Mouse (Mus musculus) hindbrain, embryonic 16.5 days (tissue): ENCODE data around the gene Agpat3. TPM values are rescaled to one million over a fixed set of nuclear protein-coding genes. Genes with fewer than 3 reads are reported as not detected.

Experiments
- microRNA-seq: library from miRNA; unstranded; fragments of <30 nt; microRNA quantifications from one replicate; pipeline ENCODE4, GENCODE M21; 2017
- polyA plus RNA-seq: library from polyadenylated mRNA; unstranded; fragments of >200 nt; fragmentation: Nextera tagmentation; extraction: Ambion mirVana; gene quantifications from 2 replicates; pipeline ENCODE4 v1.2.1, GENCODE M21; 2015

Gene Agpat3
- polyA plus RNA-seq, 1 experiment from 2014 or later: 44.0 TPM

Small RNAs within 50 kb of the gene (microRNA-seq; reads per million reads assigned to microRNA genes)
- not detected for gene Mir7659

Other genes starting within 250 kb of the Agpat3 start
- gene D10Jhu81e, start 182.7 kb downstream of the Agpat3 start, polyA plus RNA-seq: 31.8 and 35.4 TPM in 2 replicates
- gene Pwp2, start 167.3 kb downstream of the Agpat3 start, polyA plus RNA-seq: 15.9 and 17.0 TPM in 2 replicates
- 11.3 and 21.5 TPM in 2 replicates for gene Trappc10, start 107.8 kb downstream of the Agpat3 start, polyA plus RNA-seq
- 422 and 440 TPM in 2 replicates for gene Rrp1, start 60.6 kb upstream of the Agpat3 start, polyA plus RNA-seq
- 86.1 and 102 TPM in 2 replicates for gene Cstb, start 73.2 kb upstream of the Agpat3 start, polyA plus RNA-seq
- gene Pdxk, start 112.5 kb upstream of the Agpat3 start, polyA plus RNA-seq: 52.5 and 59.5 TPM in 2 replicates
- not detected in 2 replicates for gene Olfr1358, start 164.9 kb upstream of the Agpat3 start, polyA plus RNA-seq
- gene Ilvbl, start 221.9 kb upstream of the Agpat3 start, polyA plus RNA-seq: 76.5 and 79.8 TPM in 2 replicates
- gene Syde1, start 239.5 kb upstream of the Agpat3 start, polyA plus RNA-seq: 3.4 and 4.2 TPM in 2 replicates